Mouse (Mus musculus): ENCODE data around the gene Mmp23.

Gene Mmp23

GRCm38 (mm10) chr4:155654456-155655298 is 1.5 kb upstream of the Mmp23 start:
- in situ Hi-C loops (cut with MboI, MseI): no loop called here

GRCm38 (mm10) chr4:155654183-155654455 is 935 bp upstream of the Mmp23 start:
- in situ Hi-C loops (cut with MboI, MseI): no loop called here

- in situ Hi-C loops (cut with MboI, MseI): no loop called here
Observed at GRCm38 (mm10) chr4:155653451-155654182, 433 bp upstream of the Mmp23 start.

DNA sequence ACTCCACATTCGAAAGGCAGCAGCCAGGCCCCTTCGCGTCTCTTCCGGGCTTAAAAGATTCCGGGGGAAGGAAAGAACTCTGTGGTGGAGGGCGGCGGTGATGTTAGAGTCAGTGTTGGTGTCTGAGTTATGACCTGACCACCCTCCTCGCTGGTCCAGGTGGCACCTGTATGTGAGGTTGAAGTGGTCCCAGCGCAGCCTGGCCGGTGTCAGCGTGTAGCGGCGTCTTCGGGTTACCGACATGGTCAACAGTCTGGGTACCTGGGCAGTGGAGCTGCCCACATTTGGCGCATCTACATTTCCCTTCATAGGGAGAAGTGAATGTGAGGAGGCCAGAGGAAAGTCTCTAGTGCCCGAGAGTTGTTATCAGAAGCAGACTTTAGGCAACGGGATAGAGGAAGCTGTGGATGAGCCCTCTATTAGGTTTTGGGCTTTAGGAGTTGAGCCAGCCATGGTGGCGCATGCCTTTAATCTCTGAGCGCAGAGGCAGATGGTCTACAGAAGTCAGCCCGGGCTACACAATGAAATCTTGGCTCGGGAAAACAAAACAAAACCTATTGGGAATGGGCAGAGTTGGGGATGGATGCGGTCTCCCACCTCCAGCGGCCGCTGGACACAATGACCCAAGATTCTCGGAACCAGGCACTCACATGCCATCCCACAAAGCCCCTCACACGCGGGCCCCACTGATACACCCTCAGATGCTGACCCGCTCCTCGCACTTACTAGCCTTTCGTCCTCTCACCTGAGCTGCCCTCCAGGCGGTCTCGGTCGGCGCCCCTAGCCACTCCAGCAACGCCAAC is 700 bp downstream of the Mmp23 start:
- in situ Hi-C loops (cut with MboI, MseI): no loop called here

DNA sequence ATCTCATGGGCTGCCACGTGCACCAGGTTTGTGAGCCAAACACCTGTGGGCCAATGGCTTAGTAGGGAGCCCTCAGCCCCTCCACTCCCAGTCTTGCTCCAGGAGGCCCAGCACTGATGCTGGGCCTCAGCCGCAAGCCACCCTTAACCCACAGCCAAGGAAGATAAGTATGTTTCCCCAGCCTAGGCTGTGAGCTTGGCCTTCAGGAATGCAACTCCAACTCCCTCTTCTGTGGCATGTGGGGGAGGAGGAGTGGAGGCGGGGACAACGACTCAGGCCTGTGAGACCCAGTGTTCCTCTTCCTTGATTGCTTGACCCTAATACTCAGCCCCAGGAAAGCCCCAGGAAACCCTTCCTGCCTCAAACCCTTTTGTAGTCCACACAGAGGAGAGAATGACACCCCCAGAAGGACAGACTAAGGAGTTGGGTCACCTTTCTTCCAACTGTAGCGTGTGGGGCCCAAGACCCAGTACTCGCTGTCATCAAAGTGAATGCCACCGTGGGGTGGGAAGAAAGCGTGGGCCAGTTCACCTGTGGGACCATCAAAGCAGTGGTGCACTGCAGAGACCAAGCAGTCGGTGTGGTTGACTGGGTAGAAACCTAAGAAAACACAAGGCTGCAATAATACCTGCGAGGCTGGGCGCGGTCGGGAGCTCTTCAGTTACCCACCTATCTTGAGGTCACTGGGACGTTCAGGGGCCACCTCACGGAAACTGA is 1.5 kb downstream of the Mmp23 start:
- in situ Hi-C loops (cut with MboI, MseI): no loop called here

DNA sequence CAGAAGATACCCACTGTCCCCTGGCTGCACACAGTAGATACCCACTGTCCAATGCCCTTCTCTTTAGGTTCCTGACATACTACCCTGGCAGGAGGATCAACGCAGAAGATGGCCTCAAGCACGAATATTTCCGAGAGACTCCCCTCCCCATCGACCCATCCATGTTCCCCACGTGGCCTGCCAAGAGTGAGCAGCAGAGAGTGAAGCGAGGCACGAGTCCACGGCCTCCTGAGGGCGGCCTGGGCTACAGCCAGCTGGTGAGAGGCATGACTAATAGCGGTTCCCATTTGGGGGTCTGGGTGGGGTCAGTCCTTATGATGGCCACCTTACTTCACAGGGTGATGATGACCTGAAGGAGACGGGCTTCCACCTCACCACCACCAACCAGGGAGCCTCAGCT is 3.8 kb downstream of the Mmp23 start:
- in situ Hi-C loops (cut with MboI, MseI): loop anchor here (5.0 kb wide), 1 partner anchor 43 kb away; the partner anchor contains the start of gene Fndc10

- in situ Hi-C loops (cut with MboI, MseI): loop anchor here (5.0 kb wide), 1 partner anchor 47 kb away; the partner anchor contains the start of gene Fndc10
Observed at GRCm38 (mm10) chr4:155645721-155646120, 7.5 kb downstream of the Mmp23 start.

DNA sequence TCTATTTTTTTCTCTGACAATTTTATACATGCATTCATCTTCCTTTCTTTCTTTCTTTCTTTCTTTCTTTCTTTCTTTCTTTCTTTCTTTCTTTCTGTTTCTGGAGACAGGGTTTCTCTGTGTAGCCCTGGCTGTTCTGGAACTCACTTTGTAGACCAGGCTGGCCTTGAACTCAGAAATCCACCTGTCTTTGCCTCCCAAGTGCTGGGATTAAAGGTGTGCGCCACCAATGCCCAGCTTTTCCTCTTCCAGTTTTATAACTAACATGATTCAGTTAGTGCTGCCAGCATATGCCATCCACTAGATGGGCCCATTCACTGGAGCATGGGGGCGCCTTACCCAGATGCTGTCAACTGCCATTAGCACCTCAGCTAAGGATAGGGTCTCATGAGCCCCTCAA is 7.9 kb downstream of the Mmp23 start, which contains the start of gene Gm10563:
Gm10563 (minus strand) TSS at position 101 of the 400 bp plus-strand sequence.
- in situ Hi-C loops (cut with MboI, MseI): loop anchor here (5.0 kb wide), 1 partner anchor 47 kb away; the partner anchor contains the start of gene Fndc10

DNA sequence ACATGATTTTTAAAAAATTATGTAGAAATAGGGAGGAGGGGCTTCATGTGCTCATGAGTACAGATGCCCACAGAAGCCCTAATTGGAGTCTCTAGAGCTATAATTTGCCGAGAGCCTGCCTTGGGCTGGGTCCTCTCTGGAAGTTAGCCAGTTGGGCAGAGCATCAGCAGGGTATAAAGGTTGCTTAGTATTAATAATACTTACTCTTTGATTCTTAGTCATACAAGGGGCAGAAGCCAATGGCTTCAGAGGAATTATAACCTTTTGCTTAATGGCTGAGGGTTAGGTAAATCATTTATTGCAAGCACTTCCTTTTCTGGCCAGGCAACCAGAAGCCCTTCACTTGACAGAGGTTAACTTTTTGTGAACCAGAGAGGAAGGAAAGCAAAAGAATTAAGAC is 9.7 kb downstream of the Mmp23 start:
- in situ Hi-C loops (cut with MboI, MseI): no loop called here

- in situ Hi-C loops (cut with MboI, MseI): no loop called here
Observed at GRCm38 (mm10) chr4:155635766-155636499, 17.3 kb downstream of the Mmp23 start.

- in situ Hi-C loops (cut with MboI, MseI): no loop called here
Observed at GRCm38 (mm10) chr4:155630267-155630666, 22.9 kb downstream of the Mmp23 start.

DNA sequence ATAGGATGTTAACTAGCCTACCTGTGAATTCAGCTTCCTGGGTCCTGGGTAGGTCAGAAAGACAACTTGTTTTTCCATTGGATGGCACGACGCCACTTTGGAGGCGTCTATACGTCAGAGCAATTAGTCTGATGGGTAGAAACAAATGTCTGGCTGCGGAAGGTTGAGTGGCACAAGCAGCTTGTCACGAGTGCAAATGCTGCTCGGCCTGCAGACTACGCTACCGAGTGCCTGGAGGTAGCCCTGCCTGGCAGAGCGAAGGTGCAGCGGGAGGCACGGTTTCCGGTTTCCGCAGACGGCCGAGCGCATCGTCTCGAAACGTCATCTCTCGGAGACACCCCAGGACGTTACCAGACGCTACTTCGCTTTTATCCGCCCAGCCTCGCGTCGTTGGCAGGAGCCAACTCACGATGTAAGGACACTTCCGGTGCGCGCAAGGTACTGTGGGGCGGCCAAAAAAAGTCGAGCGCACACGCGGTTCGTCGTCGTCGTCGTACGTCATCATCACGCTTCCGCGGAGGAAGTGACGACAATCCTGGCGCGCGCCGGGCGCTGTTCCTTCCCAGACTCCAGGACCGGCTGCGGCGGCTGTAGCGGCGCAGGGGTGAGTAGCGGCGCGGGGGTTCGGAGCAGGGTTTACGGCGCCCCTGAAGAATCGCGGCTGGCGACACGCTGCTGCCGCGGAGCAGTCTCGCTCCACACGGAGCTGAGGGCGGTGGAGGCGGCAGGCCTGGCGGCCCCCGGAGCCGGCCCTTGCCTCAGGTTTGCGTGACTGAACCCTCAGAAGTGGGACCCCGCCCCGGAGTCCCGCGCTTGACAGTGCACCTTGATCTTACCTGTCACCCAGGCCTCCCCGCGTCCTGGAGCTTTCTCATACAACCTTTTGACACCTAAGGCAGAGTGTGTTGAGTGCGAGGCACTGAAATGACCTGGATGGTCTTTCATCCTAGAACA is 28.6 kb downstream of the Mmp23 start, which contains the start of gene Cdk11b:
Cdk11b (plus strand) TSS at position 517 of the 954 bp plus-strand sequence.
- in situ Hi-C loops (cut with MboI, MseI): no loop called here

DNA sequence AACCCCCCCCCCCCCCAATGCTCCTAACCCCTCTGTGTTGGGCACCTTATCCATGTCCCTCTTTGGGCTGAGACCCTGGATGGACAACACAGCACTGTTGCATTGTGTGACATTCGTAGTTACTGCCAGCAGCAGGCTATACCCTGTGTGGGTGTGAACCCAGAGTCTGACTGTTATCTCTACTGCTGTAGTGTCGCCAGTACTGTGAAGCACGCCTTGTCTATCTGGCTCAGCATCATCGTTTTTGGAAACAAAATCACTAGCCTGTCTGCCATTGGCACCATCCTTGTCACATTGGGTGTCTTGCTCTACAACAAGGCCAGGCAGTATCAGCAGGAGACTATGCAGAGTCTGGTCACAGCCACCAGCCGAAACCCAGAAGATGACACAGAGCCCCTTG is 34.9 kb downstream of the Mmp23 start:
- in situ Hi-C loops (cut with MboI, MseI): no loop called here

GRCm38 (mm10) chr4:155613264-155613663 is 39.9 kb downstream of the Mmp23 start:
- in situ Hi-C loops (cut with MboI, MseI): no loop called here

DNA sequence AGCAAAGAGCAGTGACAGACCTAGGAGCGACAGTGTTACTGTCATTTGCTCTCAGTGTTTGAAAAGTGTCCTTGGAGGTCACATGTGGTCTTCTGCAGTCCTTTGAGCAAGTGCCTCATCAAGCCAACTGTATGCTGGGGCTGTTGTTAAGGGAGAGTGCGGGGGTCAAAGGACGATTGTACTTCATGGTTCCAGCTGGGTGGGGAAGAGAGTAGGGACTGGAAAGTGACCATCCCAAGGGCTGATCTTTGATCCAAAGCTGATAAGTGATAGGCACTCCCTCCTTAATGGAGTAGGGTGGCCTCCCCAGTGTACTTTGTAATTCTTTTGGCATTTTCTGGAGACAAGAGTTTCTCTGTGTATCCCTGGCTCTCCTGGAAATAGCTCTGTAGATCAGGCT is 41.3 kb downstream of the Mmp23 start:
- in situ Hi-C loops (cut with MboI, MseI): no loop called here

GRCm38 (mm10) chr4:155606825-155607224 is 46.4 kb downstream of the Mmp23 start:
- in situ Hi-C loops (cut with MboI, MseI): no loop called here

DNA sequence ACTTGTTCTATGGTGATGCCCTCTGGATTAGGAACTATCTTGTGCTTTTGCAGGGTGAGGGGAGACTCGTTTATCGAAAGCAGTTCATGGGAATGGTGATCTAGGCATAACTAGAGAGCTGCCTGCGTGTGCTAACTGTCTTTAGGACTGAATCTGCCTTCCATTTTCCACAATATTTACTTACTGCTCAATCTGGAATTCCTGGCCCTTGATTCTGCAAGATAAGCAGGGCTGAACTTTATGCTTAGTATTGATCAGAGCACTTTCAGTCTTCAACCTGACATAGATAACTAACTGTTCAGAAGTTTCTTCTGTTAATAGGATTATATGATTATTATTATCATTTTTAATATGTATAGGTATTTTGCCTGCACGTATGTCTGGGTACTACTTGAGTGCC is 48.1 kb downstream of the Mmp23 start:
- in situ Hi-C loops (cut with MboI, MseI): no loop called here

GRCm38 (mm10) chr4:155603801-155604200 is 49.4 kb downstream of the Mmp23 start:
- in situ Hi-C loops (cut with MboI, MseI): no loop called here

GRCm38 (mm10) chr4:155602753-155603152 is 50.4 kb downstream of the Mmp23 start:
- in situ Hi-C loops (cut with MboI, MseI): no loop called here
